Mouse (Mus musculus) ES-E14 (cell line): ENCODE results near the gene Hspb6.

ENCODE experiments used
- HCFC1 ChIP-seq: IDR thresholded peaks from 2 replicates; pipeline ENCODE4 v1.6.1; 2012; ENCODE audit warnings: low read length, inconsistent platforms, borderline replicate concordance; ENCODE audit not compliant: insufficient read depth
- ZC3H11A ChIP-seq: IDR thresholded peaks from 2 replicates; pipeline ENCODE4 v1.6.1; 2012; ENCODE audit warnings: low read depth, mild to moderate bottlenecking, inconsistent platforms, low read length, borderline replicate concordance
- ZNF384 ChIP-seq: IDR thresholded peaks from 2 replicates; pipeline ENCODE4 v1.6.1; 2012; ENCODE audit warnings: low read depth, low read length, inconsistent platforms

DNA sequence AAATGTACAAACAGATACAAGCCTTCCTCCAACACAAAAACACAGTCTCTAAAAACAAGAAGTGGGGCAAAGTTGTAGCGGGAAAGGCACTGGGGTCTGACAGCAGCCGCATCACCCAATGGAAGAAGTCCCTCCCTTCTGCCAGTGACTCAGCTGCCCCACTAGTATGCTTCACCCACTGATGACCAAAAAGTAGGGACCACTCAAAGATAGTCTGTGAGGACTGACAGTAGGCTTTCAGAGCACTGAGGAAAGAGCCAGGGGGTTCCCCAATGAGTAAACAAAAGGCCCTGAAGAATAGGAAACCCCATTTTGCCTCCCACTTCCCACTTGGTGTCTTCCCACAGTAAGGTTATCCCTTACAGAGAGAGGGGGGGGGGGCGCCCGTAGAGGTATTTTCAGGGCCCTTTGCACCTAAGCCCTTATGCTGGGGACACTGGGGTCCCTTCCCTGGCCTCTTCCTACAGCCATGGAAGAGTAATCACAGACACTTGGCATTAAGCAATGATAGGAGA lies 42.6 kb downstream of the Hspb6 start:
- TF ChIP-seq ZNF384 (no peak), HCFC1 (no peak), ZC3H11A (no peak)
